Mouse (Mus musculus): Measurements from ENCODE around the gene Impdh2. TPM values are rescaled to one million over a fixed set of nuclear protein-coding genes. Genes with fewer than 3 reads are reported as not detected.

The Impdh2 gene
- total and polyA plus RNA-seq, 2 experiments from 2014 or later = 81.7 to 93.7 TPM

DNA sequence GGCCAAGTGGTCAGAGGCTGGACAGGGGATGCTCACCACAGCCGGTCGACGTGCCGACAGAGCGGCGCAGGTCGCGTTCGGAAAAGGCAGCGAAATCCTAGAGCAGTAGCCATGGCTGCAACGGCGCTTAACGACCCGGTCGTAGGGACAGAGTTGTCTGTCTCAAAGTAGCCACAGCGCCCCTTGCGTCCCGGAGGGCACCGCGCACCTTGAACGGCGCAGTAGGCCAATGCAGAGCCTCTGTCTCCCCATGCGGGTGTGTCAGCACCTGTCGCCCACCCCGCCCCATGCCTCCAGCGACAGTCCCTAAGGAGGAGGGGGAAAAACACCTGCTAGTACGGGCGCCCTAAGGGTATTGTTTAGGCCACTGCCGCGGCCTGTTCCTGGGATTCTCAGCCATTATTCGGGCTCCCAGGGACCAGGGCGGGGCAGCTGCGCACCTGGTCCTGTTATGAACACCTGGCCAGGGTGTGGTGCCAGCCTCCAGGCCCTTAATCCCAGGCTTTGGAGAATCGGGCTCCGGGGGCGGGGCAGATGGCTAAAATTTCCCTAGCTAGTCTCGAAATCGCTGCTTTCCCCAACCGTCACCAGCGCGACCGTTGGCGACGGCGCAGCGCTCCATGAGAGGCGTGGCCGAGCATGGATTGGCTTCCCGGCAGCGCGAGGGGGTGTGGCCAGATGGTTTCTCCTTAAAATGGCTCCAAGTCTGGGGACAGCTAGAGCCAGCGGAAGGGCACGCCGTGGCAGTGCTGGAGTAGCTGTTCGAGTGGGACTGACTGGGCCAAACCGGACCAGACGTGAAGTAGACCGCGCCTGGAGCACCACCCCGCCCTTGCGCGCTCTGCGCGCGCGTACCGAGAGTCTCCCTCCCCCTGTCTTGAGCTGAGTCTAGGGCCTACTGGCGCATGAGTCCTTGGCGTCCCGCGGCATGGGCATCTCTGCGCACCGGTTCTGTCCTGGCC is 7.0 kb downstream of the Impdh2 start, which contains the start of gene Ndufaf3:
Gene Ndufaf3 (minus strand): TSS at position 620 of the 962 bp plus-strand sequence.
- Histone ChIP-seq H3K9me3 (ENCODE audit: low read length) (no peaks in the 10 kb centered on the region), H3K27me3 (ENCODE audit: insufficient read depth, low read length) (no peaks in the 10 kb centered on the region), H3K4me3 (ENCODE audit: low read depth, low read length) (peak within 1 kb of the TSS; percentile 70), H3K27ac (ENCODE audit: low read depth, low read length) (peak within 1 kb of the TSS; percentile 98), H3K9ac (replicated peaks; ENCODE audit: low read length, poor library complexity, severe bottlenecking) (peak within 1 kb of the TSS; percentile 79), H3K4me1 (ENCODE audit: insufficient read depth, low read length) (peaks cover 15% of the 10 kb centered on the region; the same call in 1 of the 2 replicates), H3K4me2 (ENCODE audit: low read depth, low read length, poor library complexity, severe bottlenecking) (peak within 1 kb of the TSS; percentile 99), H3K36me3 (ENCODE audit: insufficient read depth, low read length) (peaks cover 39% of the 10 kb centered on the region)
- DNase-seq (ENCODE audit: low spot score) = peak; percentile 98
- ATAC-seq (ENCODE audit: low FRiP score) = peak; percentile 90
- under 1% methylated on average over 71 of the region's 73 CpGs for WGBS
- TF ChIP-seq CTCF (IDR thresholded peaks at IDR 0.05) = peak; percentile 92

DNA sequence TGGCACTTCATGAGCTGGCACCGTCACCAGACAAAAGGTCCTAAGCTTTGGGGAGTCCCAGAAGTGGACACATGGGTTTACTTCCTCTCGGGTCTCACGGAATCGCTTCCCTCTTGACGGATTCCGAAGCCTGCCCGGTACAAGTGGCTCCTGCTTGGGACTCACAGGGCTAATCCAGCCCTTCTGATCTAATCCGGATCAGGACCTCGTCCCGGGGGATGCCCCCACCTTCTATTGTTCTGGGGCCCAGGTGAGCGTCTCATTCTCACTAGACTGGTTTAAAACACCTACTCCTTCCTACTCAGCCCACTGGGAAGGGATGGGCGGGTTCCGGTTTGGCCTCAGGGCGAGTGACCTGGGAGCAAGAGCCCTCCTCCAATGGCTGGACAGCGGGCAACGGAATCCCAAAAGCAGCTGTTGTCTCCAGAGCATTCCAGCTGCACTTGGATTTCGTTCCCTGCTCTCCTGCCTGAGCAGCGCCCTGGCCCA is 7.9 kb downstream of the Impdh2 start:
- Histone ChIP-seq H3K36me3 (ENCODE audit: insufficient read depth, low read length) (peaks cover 42% of the 10 kb centered on the region), H3K9me3 (ENCODE audit: low read length) (no peaks in the 10 kb centered on the region), H3K4me3 (ENCODE audit: low read depth, low read length) (peak overlapping the region; percentile 70), H3K27me3 (ENCODE audit: insufficient read depth, low read length) (no peaks in the 10 kb centered on the region), H3K27ac (ENCODE audit: low read depth, low read length) (peak overlapping the region; percentile 98), H3K4me2 (ENCODE audit: low read depth, low read length, poor library complexity, severe bottlenecking) (peak overlapping the region; percentile 99), H3K9ac (replicated peaks; ENCODE audit: low read length, poor library complexity, severe bottlenecking) (peak overlapping the region; percentile 79), H3K4me1 (ENCODE audit: insufficient read depth, low read length) (peaks cover 15% of the 10 kb centered on the region; the same call in 1 of the 2 replicates)
- DNase-seq (ENCODE audit: low spot score) = no peak
- TF ChIP-seq CTCF (IDR thresholded peaks at IDR 0.05) = no peak
- no peak for ATAC-seq (ENCODE audit: low FRiP score)
- WGBS = 8% methylated on average over 18 of the region's 18 CpGs

DNA sequence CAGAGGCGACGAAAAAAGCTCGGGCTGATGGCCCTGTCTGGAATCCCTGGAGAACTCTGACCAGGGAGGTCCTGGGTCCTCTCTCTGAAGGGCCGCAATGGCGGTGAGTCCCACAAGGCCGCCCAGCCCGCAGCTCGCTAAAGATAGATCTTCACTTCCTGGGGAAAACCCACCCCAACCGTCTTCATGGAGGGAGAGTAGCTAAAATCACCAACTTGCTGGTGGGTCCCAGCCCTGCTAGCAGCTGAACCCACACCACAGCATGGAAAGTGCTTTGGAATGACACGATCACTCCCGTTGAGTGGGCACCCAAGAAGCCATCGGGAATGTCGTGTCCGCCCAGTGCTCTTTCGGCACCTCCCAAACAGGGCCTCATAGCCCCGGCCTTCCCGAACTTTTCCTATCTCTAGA is 8.4 kb downstream of the Impdh2 start:
- H3K27ac ChIP-seq (ENCODE audit: low read depth, low read length) = no peak overlapping the region; the same call in 1 of the 2 replicates
- no peak overlapping the region for H3K9ac ChIP-seq (replicated peaks; ENCODE audit: low read length, poor library complexity, severe bottlenecking)
- peaks cover 15% of the 10 kb centered on the region; the same call in 1 of the 2 replicates for H3K4me1 ChIP-seq (ENCODE audit: insufficient read depth, low read length)
- no peaks in the 10 kb centered on the region for H3K9me3 ChIP-seq (ENCODE audit: low read length)
- DNase-seq (ENCODE audit: low spot score) = no peak
- no peak for TF ChIP-seq CTCF (IDR thresholded peaks at IDR 0.05)
- H3K27me3 ChIP-seq (ENCODE audit: insufficient read depth, low read length) = no peaks in the 10 kb centered on the region
- peak overlapping the region; percentile 70; the same call in 1 of the 2 replicates for H3K4me3 ChIP-seq (ENCODE audit: low read depth, low read length)
- WGBS = 77% methylated on average over 17 of the region's 17 CpGs
- peaks cover 47% of the 10 kb centered on the region for H3K36me3 ChIP-seq (ENCODE audit: insufficient read depth, low read length)
- peak overlapping the region; percentile 99 for H3K4me2 ChIP-seq (ENCODE audit: low read depth, low read length, poor library complexity, severe bottlenecking)
- ATAC-seq (ENCODE audit: low FRiP score) = no peak

- H3K9ac ChIP-seq (replicated peaks; ENCODE audit: low read length, poor library complexity, severe bottlenecking) = peak within 1 kb of the TSS; percentile 60
- peaks cover 43% of the 10 kb centered on the region for H3K36me3 ChIP-seq (ENCODE audit: insufficient read depth, low read length)
- TF ChIP-seq CTCF (IDR thresholded peaks at IDR 0.05) = no peak
- 6% methylated on average over 42 of the region's 42 CpGs for WGBS
- H3K4me2 ChIP-seq (ENCODE audit: low read depth, low read length, poor library complexity, severe bottlenecking) = peak within 1 kb of the TSS; percentile 99
- peak; percentile 29 for ATAC-seq (ENCODE audit: low FRiP score)
- H3K4me1 ChIP-seq (ENCODE audit: insufficient read depth, low read length) = peaks cover 15% of the 10 kb centered on the region
- peak within 1 kb of the TSS; percentile 64 for H3K27ac ChIP-seq (ENCODE audit: low read depth, low read length)
- no peaks in the 10 kb centered on the region for H3K9me3 ChIP-seq (ENCODE audit: low read length)
- DNase-seq (ENCODE audit: low spot score) = peak; percentile 97
- no peaks in the 10 kb centered on the region for H3K27me3 ChIP-seq (ENCODE audit: insufficient read depth, low read length)
- peak within 1 kb of the TSS; percentile 57 for H3K4me3 ChIP-seq (ENCODE audit: low read depth, low read length)
Measured at GRCm38 (mm10) chr9:108569381-108570206, 9.5 kb downstream of the Impdh2 start, which contains the start of gene Dalrd3. Dalrd3 (plus strand) TSS chr9:108569886.

GRCm38 (mm10) chr9:108570207-108570896 is 10.3 kb downstream of the Impdh2 start:
- Histone ChIP-seq H3K4me2 (ENCODE audit: low read depth, low read length, poor library complexity, severe bottlenecking) (peak overlapping the region; percentile 99), H3K4me1 (ENCODE audit: insufficient read depth, low read length) (peaks cover 17% of the 10 kb centered on the region), H3K36me3 (ENCODE audit: insufficient read depth, low read length) (peaks cover 41% of the 10 kb centered on the region), H3K27ac (ENCODE audit: low read depth, low read length) (peak overlapping the region; percentile 64), H3K4me3 (ENCODE audit: low read depth, low read length) (peak overlapping the region; percentile 57), H3K9me3 (ENCODE audit: low read length) (no peaks in the 10 kb centered on the region), H3K9ac (replicated peaks; ENCODE audit: low read length, poor library complexity, severe bottlenecking) (peak overlapping the region; percentile 60), H3K27me3 (ENCODE audit: insufficient read depth, low read length) (no peaks in the 10 kb centered on the region)
- DNase-seq (ENCODE audit: low spot score) = peak; percentile 85
- TF ChIP-seq CTCF (IDR thresholded peaks at IDR 0.05) = peak; percentile 73
- 2% methylated on average over 39 of the region's 40 CpGs for WGBS
- no peak for ATAC-seq (ENCODE audit: low FRiP score)

Data from midbrain, postnatal 0 days (tissue).